Mouse (Mus musculus): ENCODE measurements around the gene Ppil6. TPM values are rescaled to one million over a fixed set of nuclear protein-coding genes. Genes with fewer than 3 reads are reported as not detected.

Gene Ppil6
- polyA plus RNA-seq (2015; fragmentation: Nextera tagmentation; extraction: Ambion mirVana) = 1.8 and 1.9 TPM in 2 replicates

DNA sequence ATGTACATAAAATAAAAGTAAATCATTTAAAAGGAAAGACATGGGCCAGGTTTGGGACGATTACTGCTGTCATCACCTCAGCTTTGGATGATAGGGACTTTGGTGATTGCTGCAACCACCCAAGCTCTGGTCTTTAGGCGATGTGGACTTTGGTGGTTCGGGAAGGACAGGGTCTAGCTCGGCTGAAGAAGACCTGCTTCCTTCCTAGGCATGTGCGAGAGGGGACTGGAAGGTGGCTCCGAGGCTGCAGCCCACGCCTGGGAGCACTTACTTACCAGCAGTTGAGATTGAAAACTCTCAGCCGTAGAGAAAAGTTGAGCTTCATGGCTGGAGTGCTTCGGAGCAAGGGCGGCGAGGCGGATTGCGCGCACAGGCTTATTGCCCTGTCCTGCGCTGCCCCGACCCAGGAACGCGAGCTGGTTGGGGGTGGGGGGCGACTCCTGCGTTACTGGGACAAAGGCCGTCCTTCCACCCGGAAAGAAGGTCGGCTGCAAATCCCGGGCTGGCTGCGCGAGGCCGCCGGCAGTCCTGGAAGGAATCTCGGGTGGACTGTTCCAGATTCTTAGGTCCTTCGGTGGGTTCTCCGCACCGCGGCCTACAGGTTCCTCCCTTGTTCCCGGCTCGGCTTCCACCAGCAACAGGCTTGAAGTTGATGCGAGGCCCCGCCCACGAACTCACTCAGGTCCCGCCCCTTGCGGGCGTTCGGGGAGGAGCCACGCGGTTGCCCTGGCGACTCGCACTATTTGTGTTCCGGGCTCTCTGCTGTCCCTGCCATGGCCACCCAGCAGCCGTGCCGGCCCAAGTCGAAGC is at the start of gene Ppil6, which contains the start of gene Smpd2:
Gene Ppil6, plus strand, starts transcription at position 732 of the 810 bp plus-strand sequence.
Gene Smpd2, minus strand, starts transcription at position 662 of the 810 bp plus-strand sequence.
- Histone ChIP-seq H3K27ac (0 out of 2 replicates have a peak within 1 kb of the TSS, but pooled peaks have one; percentile 10), H3K36me3 (ENCODE audit: poor library complexity, severe bottlenecking) (peaks cover 34% of the 10 kb centered on the region), H3K4me2 (peak within 1 kb of the TSS; percentile 97), H3K4me1 (peaks cover 25% of the 10 kb centered on the region), H3K9me3 (replicated peaks) (no peaks in the 10 kb centered on the region), H3K9ac (peak within 1 kb of the TSS; percentile 71), H3K27me3 (no peaks in the 10 kb centered on the region), H3K4me3 (peak within 1 kb of the TSS; percentile 61)
- 1% methylated on average over 49 of the region's 50 CpGs for WGBS
- ATAC-seq = peak; percentile 97

DNA sequence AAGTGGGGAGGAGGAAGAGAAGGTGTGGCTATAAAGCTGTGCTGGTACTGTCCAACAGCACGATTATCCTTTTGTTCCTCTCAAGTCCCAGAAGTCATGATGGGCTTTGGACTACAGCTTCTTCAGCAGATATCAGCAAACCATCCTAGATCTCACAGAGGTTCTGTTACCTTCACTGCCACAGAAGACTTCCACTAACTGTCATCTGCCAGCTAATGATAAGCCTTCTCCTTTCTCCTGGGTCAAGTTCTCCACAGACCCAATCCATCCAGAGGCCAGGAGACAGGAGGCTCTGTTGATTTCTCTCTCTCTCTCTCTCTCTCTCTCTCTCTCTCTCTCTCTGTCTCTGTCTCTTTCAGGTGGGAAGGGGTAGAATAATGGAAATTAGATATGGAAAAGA is 42.0 kb upstream of the Ppil6 start:
- 79% methylated on average over 1 of the region's 1 CpGs for WGBS
- H3K9me3 ChIP-seq (replicated peaks) = no peaks in the 10 kb centered on the region
- peaks cover 29% of the 10 kb centered on the region for H3K4me1 ChIP-seq
- peaks cover 14% of the 10 kb centered on the region for H3K36me3 ChIP-seq (ENCODE audit: poor library complexity, severe bottlenecking)
- ATAC-seq = no peak
- H3K4me2 ChIP-seq = no peak overlapping the region
- H3K27ac ChIP-seq = no peak overlapping the region
- H3K27me3 ChIP-seq = no peaks in the 10 kb centered on the region
- H3K9ac ChIP-seq = no peak overlapping the region
- H3K4me3 ChIP-seq = no peak overlapping the region

DNA sequence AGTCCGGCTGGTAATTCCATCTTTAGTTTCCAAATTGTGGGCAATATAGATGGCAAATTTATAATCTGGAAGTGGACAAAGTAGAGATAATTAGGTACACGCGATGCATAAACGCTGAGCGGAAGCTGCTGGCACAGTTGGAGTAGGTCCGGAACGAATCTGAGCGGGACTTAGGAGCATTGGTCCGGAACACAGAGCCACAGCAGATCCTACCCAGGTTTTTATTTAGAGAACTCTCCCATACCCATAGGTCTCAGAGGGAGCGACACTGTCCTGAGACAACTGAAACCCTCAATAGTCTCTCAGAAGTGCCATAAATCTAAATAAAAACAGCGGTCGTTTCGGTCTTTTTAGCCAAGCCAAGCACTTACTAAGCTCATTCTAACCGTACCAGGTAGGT is 40.6 kb upstream of the Ppil6 start:
- H3K4me3 ChIP-seq = peak overlapping the region; percentile 88
- WGBS = 12% methylated on average over 14 of the region's 14 CpGs

GRCm38 (mm10) chr10:41450137-41450670 is 40.0 kb upstream of the Ppil6 start, which contains the start of gene Zbtb24:
Gene Zbtb24, plus strand, starts transcription at chr10:41450383.
- Histone ChIP-seq H3K4me3 (peak within 1 kb of the TSS; percentile 88), H3K4me2 (peak within 1 kb of the TSS; percentile 71), H3K9ac (peak within 1 kb of the TSS; percentile 86), H3K9me3 (replicated peaks) (no peaks in the 10 kb centered on the region), H3K4me1 (peaks cover 34% of the 10 kb centered on the region), H3K36me3 (ENCODE audit: poor library complexity, severe bottlenecking) (peaks cover 30% of the 10 kb centered on the region), H3K27ac (peak within 1 kb of the TSS; percentile 66; the same call in 1 of the 2 replicates), H3K27me3 (no peaks in the 10 kb centered on the region)
- under 1% methylated on average over 48 of the region's 49 CpGs for WGBS
- peak; percentile 98 for ATAC-seq

More for the DNA sequence above, 40.6 kb upstream of the Ppil6 start:
- Histone ChIP-seq H3K9ac (peak overlapping the region; percentile 70), H3K9me3 (replicated peaks) (no peaks in the 10 kb centered on the region), H3K4me1 (peaks cover 34% of the 10 kb centered on the region), H3K36me3 (ENCODE audit: poor library complexity, severe bottlenecking) (peaks cover 25% of the 10 kb centered on the region), H3K27ac (peak overlapping the region; percentile 66; the same call in 1 of the 2 replicates), H3K27me3 (no peaks in the 10 kb centered on the region), H3K4me2 (peak overlapping the region; percentile 71)
- ATAC-seq = peak; percentile 74

DNA sequence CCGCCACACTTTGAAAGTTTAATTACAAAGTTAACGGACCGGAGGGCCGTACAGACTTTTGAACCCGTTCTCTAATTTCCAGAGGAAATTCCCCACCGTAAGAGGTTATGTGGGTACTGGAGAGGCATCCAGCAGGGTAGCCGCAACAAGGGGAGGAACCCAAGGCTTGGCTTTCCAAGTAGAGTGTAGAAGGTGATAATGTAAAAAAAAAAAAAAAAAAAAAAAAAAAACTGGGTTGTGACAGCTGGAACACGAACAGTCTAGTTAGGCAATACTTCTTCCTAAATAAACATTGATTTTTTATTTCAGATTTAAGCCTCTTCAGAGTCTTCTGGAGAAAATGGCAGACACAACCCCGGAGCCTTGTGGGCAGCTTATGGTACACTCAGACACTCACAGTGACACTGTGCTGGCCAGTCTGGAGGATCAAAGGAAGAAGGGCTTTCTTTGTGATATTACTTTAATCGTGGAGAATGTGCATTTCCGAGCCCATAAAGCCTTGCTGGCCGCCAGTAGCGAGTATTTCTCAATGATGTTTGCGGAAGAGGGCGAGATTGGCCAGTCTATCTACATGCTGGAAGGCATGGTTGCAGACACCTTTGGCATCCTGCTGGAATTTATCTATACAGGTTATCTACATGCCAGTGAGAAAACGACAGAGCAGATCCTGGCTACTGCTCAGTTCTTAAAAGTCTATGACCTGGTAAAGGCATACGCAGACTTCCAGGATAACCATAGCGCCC is 39.3 kb upstream of the Ppil6 start:
- 58% methylated on average over 18 of the region's 18 CpGs for WGBS
- Histone ChIP-seq H3K4me1 (peaks cover 34% of the 10 kb centered on the region), H3K4me3 (peak overlapping the region; percentile 88), H3K4me2 (peak overlapping the region; percentile 71), H3K27me3 (no peaks in the 10 kb centered on the region), H3K36me3 (ENCODE audit: poor library complexity, severe bottlenecking) (peaks cover 37% of the 10 kb centered on the region), H3K9me3 (replicated peaks) (no peaks in the 10 kb centered on the region), H3K9ac (peak overlapping the region; percentile 86), H3K27ac (0 out of 2 replicates have a peak overlapping the region, but pooled peaks have one; percentile 44)
- no peak for ATAC-seq

- H3K36me3 ChIP-seq (ENCODE audit: poor library complexity, severe bottlenecking) = peaks cover 44% of the 10 kb centered on the region
- H3K4me3 ChIP-seq = no peak overlapping the region
- H3K4me2 ChIP-seq = peak overlapping the region; percentile 71; the same call in 1 of the 2 replicates
- H3K27me3 ChIP-seq = no peaks in the 10 kb centered on the region
- H3K4me1 ChIP-seq = peaks cover 34% of the 10 kb centered on the region
- no peak for ATAC-seq
- no peak overlapping the region for H3K9ac ChIP-seq
- no peaks in the 10 kb centered on the region for H3K9me3 ChIP-seq (replicated peaks)
- H3K27ac ChIP-seq = no peak overlapping the region
- 93% methylated on average over 9 of the region's 9 CpGs for WGBS
Observed at GRCm38 (mm10) chr10:41451656-41452055, 38.6 kb upstream of the Ppil6 start.

DNA sequence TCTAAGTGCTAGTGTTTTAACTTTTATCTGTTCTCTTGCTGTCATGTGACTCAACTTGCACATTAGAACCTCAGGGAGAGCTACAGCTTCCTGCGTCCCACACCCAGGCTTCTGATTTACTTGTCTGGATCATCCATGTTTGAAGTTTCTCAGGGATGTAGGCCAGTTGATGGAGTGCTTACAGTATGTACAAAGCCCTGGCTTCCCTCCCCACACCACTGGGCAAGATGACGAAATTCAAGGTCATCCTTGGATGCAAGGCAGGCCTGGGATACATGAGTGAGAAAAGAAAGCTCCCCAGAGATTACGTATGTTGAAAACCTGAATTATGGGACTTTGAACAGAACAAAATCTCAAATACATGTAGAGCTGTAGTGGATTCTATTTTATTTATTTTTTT is 37.4 kb upstream of the Ppil6 start:
- no peaks in the 10 kb centered on the region for H3K27me3 ChIP-seq
- no peak overlapping the region for H3K9ac ChIP-seq
- whole genome bisulfite sequencing = 94% methylated on average over 3 of the region's 3 CpGs
- no peak overlapping the region for H3K27ac ChIP-seq
- no peaks in the 10 kb centered on the region for H3K9me3 ChIP-seq (replicated peaks)
- no peak overlapping the region for H3K4me2 ChIP-seq
- H3K4me1 ChIP-seq = peaks cover 34% of the 10 kb centered on the region
- ATAC-seq = no peak
- no peak overlapping the region for H3K4me3 ChIP-seq
- H3K36me3 ChIP-seq (ENCODE audit: poor library complexity, severe bottlenecking) = peaks cover 52% of the 10 kb centered on the region

GRCm38 (mm10) chr10:41459990-41460389 is 30.2 kb upstream of the Ppil6 start:
- peaks cover 64% of the 10 kb centered on the region for H3K36me3 ChIP-seq (ENCODE audit: poor library complexity, severe bottlenecking)
- H3K9me3 ChIP-seq (replicated peaks) = no peaks in the 10 kb centered on the region
- no peak overlapping the region for H3K9ac ChIP-seq
- ATAC-seq = no peak
- WGBS = 84% methylated on average over 4 of the region's 4 CpGs
- H3K4me3 ChIP-seq = no peak overlapping the region
- peaks cover 8% of the 10 kb centered on the region; the same call in 1 of the 2 replicates for H3K4me1 ChIP-seq
- no peak overlapping the region for H3K27ac ChIP-seq
- no peak overlapping the region for H3K4me2 ChIP-seq
- no peaks in the 10 kb centered on the region for H3K27me3 ChIP-seq

DNA sequence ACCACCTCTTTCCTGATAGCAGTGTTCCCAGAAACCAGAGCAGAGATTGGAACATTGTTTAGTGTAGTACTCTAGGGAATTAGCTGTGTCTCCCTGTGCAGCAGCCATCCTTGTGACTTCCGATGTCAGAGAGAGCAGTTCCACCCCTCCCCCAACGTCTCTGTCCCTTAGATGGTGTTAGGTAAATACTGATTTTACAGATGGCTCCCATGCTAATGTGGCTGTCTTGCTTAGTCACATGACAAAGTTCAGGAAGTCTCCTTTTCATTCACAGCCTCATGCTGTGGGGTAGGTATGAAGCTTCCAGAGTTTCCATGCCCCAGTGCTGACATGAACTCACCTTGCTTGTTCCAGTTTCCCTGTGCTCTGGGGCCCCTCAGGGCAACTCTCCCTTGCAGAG is 29.7 kb upstream of the Ppil6 start:
- Histone ChIP-seq H3K27me3 (no peaks in the 10 kb centered on the region), H3K27ac (no peak overlapping the region), H3K9ac (no peak overlapping the region), H3K36me3 (ENCODE audit: poor library complexity, severe bottlenecking) (peaks cover 62% of the 10 kb centered on the region), H3K4me3 (no peak overlapping the region), H3K9me3 (replicated peaks) (no peaks in the 10 kb centered on the region), H3K4me1 (peaks cover 8% of the 10 kb centered on the region; the same call in 1 of the 2 replicates), H3K4me2 (no peak overlapping the region)
- WGBS = 46% methylated on average over 2 of the region's 2 CpGs
- no peak for ATAC-seq

DNA sequence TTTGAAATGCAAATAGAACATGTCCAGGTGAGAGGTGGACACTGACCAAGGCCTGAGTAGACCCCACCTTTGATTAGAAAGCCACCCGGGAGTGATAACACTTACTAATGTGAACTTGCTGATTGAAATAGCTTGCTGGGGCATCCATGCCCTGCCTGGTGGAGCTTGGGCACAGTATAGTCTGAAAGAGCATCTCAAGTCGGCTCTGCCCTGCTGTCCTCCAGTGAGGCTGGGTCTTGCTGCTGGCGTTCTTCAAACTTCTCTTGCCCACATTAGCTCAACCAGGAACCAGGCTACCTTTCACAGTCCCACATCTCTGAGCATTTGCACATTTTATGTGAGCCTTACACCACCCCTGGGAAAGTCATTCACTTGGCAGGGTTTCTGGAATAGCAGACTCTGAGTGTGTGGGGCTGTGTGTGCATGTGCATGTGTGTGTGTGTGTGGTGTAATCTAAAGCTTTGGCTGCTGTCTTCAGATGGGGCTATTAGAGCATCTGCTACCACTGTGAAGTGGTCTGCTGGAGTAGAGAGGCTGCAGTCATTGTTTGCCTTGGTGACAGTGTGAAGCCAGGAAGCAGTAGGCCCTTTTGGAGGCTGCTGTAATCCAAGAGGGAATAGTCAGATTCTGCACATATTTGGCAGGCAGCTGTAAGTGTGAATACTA is 29.0 kb upstream of the Ppil6 start:
- Histone ChIP-seq H3K9me3 (replicated peaks) (no peaks in the 10 kb centered on the region), H3K4me1 (peaks cover 8% of the 10 kb centered on the region; the same call in 1 of the 2 replicates), H3K27ac (0 out of 2 replicates have a peak overlapping the region, but pooled peaks have one; percentile 7)

DNA sequence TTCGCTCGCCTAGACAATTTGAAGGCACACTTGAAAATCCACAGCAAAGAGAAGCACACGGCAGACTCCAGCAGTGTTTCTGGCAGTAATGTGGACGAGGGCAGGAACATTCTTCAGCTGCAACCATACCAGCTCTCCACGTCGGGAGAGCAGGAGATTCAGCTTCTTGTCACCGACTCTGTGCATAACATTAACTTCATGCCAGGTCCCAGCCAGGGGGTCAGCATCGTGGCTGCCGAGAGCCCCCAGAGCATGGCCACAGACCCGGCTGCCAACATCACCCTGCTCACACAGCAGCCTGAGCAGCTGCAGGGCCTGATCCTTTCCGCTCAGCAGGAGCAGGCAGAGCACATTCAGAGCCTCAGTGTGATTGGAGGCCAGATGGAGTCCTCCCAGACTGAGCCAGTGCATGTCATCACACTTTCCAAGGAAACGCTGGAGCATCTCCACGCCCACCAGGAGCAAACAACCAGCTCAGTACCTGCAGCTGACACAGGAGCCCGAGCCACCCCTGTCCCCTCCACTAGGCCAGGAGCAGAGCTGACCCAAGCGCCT is 25.8 kb upstream of the Ppil6 start:
- Histone ChIP-seq H3K27me3 (no peaks in the 10 kb centered on the region), H3K27ac (no peak overlapping the region), H3K9me3 (replicated peaks) (no peaks in the 10 kb centered on the region), H3K36me3 (ENCODE audit: poor library complexity, severe bottlenecking) (peaks cover 44% of the 10 kb centered on the region), H3K9ac (no peak overlapping the region), H3K4me1 (peaks cover 8% of the 10 kb centered on the region; the same call in 1 of the 2 replicates), H3K4me3 (no peak overlapping the region), H3K4me2 (no peak overlapping the region)
- no peak for ATAC-seq
- 48% methylated on average over 15 of the region's 15 CpGs for WGBS

More for the DNA sequence above, 29.0 kb upstream of the Ppil6 start:
- 97% methylated on average over 3 of the region's 3 CpGs for WGBS
- peaks cover 59% of the 10 kb centered on the region for H3K36me3 ChIP-seq (ENCODE audit: poor library complexity, severe bottlenecking)
- H3K27me3 ChIP-seq = no peaks in the 10 kb centered on the region
- no peak overlapping the region for H3K9ac ChIP-seq
- H3K4me2 ChIP-seq = no peak overlapping the region
- no peak overlapping the region for H3K4me3 ChIP-seq
- no peak for ATAC-seq

All from forebrain, embryonic 13.5 days (tissue).